Comparison of ENCODE assay signal across 9 mouse cellular contexts in the genomic region with DNA sequence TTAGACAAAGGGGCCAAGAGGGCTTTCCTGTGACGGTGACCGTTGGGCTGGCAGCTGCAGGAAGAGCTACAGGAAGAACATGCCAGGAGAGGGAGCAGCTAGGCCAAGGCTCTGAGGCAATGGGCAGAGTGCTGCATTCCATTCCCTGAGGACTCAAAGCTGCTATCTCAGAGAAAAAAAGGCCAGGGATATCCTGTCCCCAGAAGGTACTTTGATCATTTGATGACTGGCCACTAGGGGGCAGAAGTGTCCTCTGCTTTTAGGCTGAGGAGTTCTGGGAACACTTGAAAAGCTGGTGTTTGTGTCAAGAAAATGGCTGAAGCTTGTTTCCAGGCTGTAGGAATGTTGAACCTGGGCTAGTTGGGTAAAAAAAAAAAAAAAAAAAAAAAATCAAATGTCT. TPM values are rescaled to one million over a fixed set of nuclear protein-coding genes. Genes with fewer than 3 reads are reported as not detected.
DNase-seq lines count a peak whose midpoint lies in the region; ATAC-seq and TF ChIP-seq lines count a peak whose summit lies in the region.
"Had no signal": no experiment of that assay in that cellular context is flagged by ENCODE, and none has a peak within 500 bp of the region (broad histone marks: within the 10 kb centered on the region; RNA-seq: fewer than 3 reads in every experiment).

No protein-coding gene starts in this region.

- no peak overlapping the region for H3K4me3 ChIP-seq in E14TG2a.4 (replicated peaks; ENCODE audit: low read length)
- no peak overlapping the region for H3K4me3 ChIP-seq in forebrain, embryonic 13.5 days
- H3K4me3 ChIP-seq in lung, embryonic 15.5 days = no peak overlapping the region
- H3K4me3 ChIP-seq: erythroblast, embryonic 14.5 days had no signal

- WGBS in forebrain, embryonic 13.5 days = 42% methylated on average over 2 of the region's 2 CpGs
- 30% methylated on average over 2 of the region's 2 CpGs for WGBS in large intestine, adult 2 months
- 6% methylated on average over 2 of the region's 2 CpGs for WGBS in lung, embryonic 15.5 days

- ATAC-seq in forebrain, embryonic 13.5 days = peak; percentile 73
- peak; percentile 51; the same call in 1 of the 2 replicates for ATAC-seq in lung, embryonic 15.5 days (ENCODE audit: borderline replicate concordance, extremely low read depth, low FRiP score, low TSS enrichment)

- no peaks in the 10 kb centered on the region for H3K27me3 ChIP-seq in E14TG2a.4 (ENCODE audit: insufficient read depth, low read length)
- H3K27me3 ChIP-seq in forebrain, embryonic 13.5 days = no peaks in the 10 kb centered on the region
- H3K27me3 ChIP-seq in lung, embryonic 15.5 days = no peaks in the 10 kb centered on the region

- no peak overlapping the region for H3K4me2 ChIP-seq in forebrain, embryonic 13.5 days
- no peak overlapping the region for H3K4me2 ChIP-seq in lung, embryonic 15.5 days

- peaks cover 20% of the 10 kb centered on the region for H3K4me1 ChIP-seq in E14TG2a.4 (replicated peaks; ENCODE audit: low read depth, low read length)
- H3K4me1 ChIP-seq in forebrain, embryonic 13.5 days = no peaks in the 10 kb centered on the region
- H3K4me1 ChIP-seq in lung, embryonic 15.5 days = peaks cover 8% of the 10 kb centered on the region; the same call in 1 of the 2 replicates

- no peak overlapping the region for H3K9ac ChIP-seq in forebrain, embryonic 13.5 days
- H3K9ac ChIP-seq in lung, embryonic 15.5 days = no peak overlapping the region

- no peak overlapping the region for H3K27ac ChIP-seq in forebrain, embryonic 13.5 days
- H3K27ac ChIP-seq in lung, embryonic 15.5 days = no peak overlapping the region

- peak; percentile 46 for DNase-seq in c-Kit-negative CD71-positive TER-119-positive erythroid progenitor cells, embryonic 14.5 days (ENCODE audit: low read depth, low spot score)
- peak; percentile 90 to 93 for DNase-seq in heart, postnatal 10 days
- peak; percentile 38 for DNase-seq in large intestine, adult 2 months (ENCODE audit: low read depth, low spot score)
- peak; percentile 66 for DNase-seq in ovary, postnatal 36 days (ENCODE audit: low spot score)
- DNase-seq in thymus, postnatal 25 days = peak; percentile 80

- no peaks in the 10 kb centered on the region for H3K36me3 ChIP-seq in E14TG2a.4 (ENCODE audit: insufficient read depth, low read length)
- no peaks in the 10 kb centered on the region for H3K36me3 ChIP-seq in forebrain, embryonic 13.5 days (ENCODE audit: poor library complexity, severe bottlenecking)
- H3K36me3 ChIP-seq in lung, embryonic 15.5 days = no peaks in the 10 kb centered on the region

- no peaks in the 10 kb centered on the region for H3K9me3 ChIP-seq in E14TG2a.4 (ENCODE audit: low read length)
- no peaks in the 10 kb centered on the region for H3K9me3 ChIP-seq in forebrain, embryonic 13.5 days (replicated peaks)
- H3K9me3 ChIP-seq in lung, embryonic 15.5 days = no peaks in the 10 kb centered on the region

- intact Hi-C loops in heart, postnatal 10 days (cut with DNase I) = loop anchor here (1.0 to 10.0 kb wide), 3 partner anchors 53 to 332 kb away; no protein-coding TSS in a partner anchor

- peak; percentile 50 for TF ChIP-seq CTCF in E14TG2a.4 (conservative IDR thresholded peaks at IDR 0.05; ENCODE audit: low read length)

RNA-seq across cellular contexts. Expression of gene Rab7b, which starts 23.9 kb away (rescaled TPM):
- polyA plus RNA-seq in forebrain, embryonic 13.5 days (2015; fragmentation: Nextera tagmentation; extraction: Ambion mirVana) = 0.40 and 0.62 TPM in 2 replicates
- total RNA-seq in heart, postnatal 10 days (2021) = 1 to 10 TPM; 4.0 to 5.9 TPM
- 2.2 and 3.2 TPM in 2 replicates for polyA plus RNA-seq in large intestine, adult 2 months (2012; rRNA removed)
- 2.3 and 3.0 TPM in 2 replicates for polyA plus RNA-seq in lung, embryonic 15.5 days (2015; fragmentation: Nextera tagmentation; extraction: Ambion mirVana)
- polyA plus RNA-seq: erythroblast, embryonic 14.5 days had no signal

RNA-seq across cellular contexts. Expression of gene Slc26a9, which starts 31.4 kb away (rescaled TPM):
- 0.05 and 0.06 TPM in 2 replicates for polyA plus RNA-seq in forebrain, embryonic 13.5 days (2015; fragmentation: Nextera tagmentation; extraction: Ambion mirVana)
- not detected for total RNA-seq in heart, postnatal 10 days (2021)
- 0.04 TPM in 1 of 2 replicates, not detected in the other for polyA plus RNA-seq in large intestine, adult 2 months (2012; rRNA removed)
- polyA plus RNA-seq in lung, embryonic 15.5 days (2015; fragmentation: Nextera tagmentation; extraction: Ambion mirVana) = 4.2 and 5.3 TPM in 2 replicates
- polyA plus RNA-seq: erythroblast, embryonic 14.5 days had no signal

Comparison
In these comparisons a context has a peak if more than half of its experiments do, and no peak if none do; other contexts are left out.
1. DNase-seq: peak in every context shown above with its lines; median percentile 92 in heart, postnatal 10 days; 80 in thymus, postnatal 25 days; 66 in ovary, postnatal 36 days; 46 in c-Kit-negative CD71-positive TER-119-positive erythroid progenitor cells, embryonic 14.5 days; 38 in large intestine, adult 2 months.